In the genomic region with DNA sequence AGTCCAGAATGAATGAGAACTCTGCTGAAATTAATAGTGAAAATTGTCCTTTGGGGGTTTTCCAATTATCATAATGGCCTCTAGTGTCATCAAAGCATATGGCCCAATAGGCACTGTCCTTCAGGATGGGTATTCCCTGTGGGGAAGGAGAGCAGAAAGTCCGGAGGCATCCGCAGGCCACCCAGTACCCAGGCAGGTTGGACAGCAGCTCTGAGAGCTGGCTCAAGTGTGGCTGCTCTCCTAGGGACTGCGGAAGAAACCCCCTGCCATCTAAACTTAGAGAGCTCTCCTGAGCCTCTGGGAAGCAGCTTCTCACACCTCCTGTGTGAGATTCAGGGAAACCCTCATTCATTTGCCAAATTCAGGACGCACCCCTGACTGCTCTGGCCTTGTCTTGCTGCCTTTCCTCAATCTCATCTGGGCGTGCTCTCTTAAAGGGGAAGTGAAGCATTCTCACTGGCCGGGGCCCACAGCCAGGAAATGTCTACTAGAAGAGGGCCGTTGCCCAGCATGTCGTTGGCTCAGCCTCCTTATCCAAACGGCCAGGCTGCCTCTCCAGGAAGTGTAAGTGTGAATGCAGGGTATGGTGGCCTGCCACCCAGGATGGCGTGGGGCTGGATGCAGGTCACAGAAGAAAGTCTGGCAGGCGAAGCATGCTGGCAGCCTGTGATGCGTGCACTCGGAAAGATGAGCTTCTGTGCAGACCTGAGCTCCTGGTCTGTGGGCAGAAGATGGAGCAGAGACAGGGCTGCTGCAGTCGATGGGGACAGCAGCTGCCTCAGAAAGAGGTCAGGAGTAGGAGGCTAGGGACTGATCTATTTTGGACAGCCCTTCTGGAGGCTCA, we compare ENCODE assay signal across 8 mouse cellular contexts.
DNase-seq lines count a peak whose midpoint lies in the region; ATAC-seq lines count a peak whose summit lies in the region.

No protein-coding gene starts in this region.

- H3K4me1 ChIP-seq in hindbrain, embryonic 15.5 days (replicated peaks), result peaks cover 23% of the 10 kb centered on the region

- no peaks in the 10 kb centered on the region for H3K27me3 ChIP-seq in hindbrain, embryonic 15.5 days

- H3K4me3 ChIP-seq in hindbrain, embryonic 15.5 days, result no peak overlapping the region

- peak; percentile 61 for ATAC-seq in activated CD4-positive, CD25-positive, alpha-beta regulatory T cell, adult 4 months
- peak; percentile 77 for ATAC-seq in hindbrain, embryonic 15.5 days (ENCODE audit: low FRiP score, low read depth)

- DNase-seq in cerebellum, postnatal 36 days, result peak; percentile 87 to 88
- peak; percentile 71 to 89 for DNase-seq in gastrocnemius, adult 8-10 months (ENCODE audit: low spot score in 2 of 2)
- DNase-seq in layer of hippocampus, postnatal 36 days, result peak; percentile 57 to 62
- peak; percentile 83 for DNase-seq in lung, postnatal 10 days
- peak; percentile 34 for DNase-seq in ovary, postnatal 14 days (ENCODE audit: low spot score)
- peak; percentile 71 for DNase-seq in thymus, postnatal 14 days

- H3K9ac ChIP-seq in hindbrain, embryonic 15.5 days, result 0 out of 2 replicates have a peak overlapping the region, but pooled peaks have one; percentile 2

- peak overlapping the region; percentile 63 for H3K27ac ChIP-seq in hindbrain, embryonic 15.5 days (replicated peaks)

- peak overlapping the region; percentile 44 for H3K4me2 ChIP-seq in hindbrain, embryonic 15.5 days

- no peaks in the 10 kb centered on the region for H3K36me3 ChIP-seq in hindbrain, embryonic 15.5 days

- no peaks in the 10 kb centered on the region for H3K9me3 ChIP-seq in hindbrain, embryonic 15.5 days

- WGBS in hindbrain, embryonic 15.5 days, result 23% methylated on average over 14 of the region's 14 CpGs

Comparison
In these comparisons a context has a peak if more than half of its experiments do, and no peak if none do; other contexts are left out.
1. DNase-seq: peak in every context shown above with its lines; median percentile 88 in cerebellum, postnatal 36 days; 83 in lung, postnatal 10 days; 80 in gastrocnemius, adult 8-10 months; 71 in thymus, postnatal 14 days; 60 in layer of hippocampus, postnatal 36 days; 34 in ovary, postnatal 14 days.